Mouse (Mus musculus): ENCODE measurements around the gene Fnbp1. TPM values are rescaled to one million over a fixed set of nuclear protein-coding genes. Genes with fewer than 3 reads are reported as not detected.
A peak's percentile ranks its signal among the peaks of the same experiment; 100 is the strongest.

The Fnbp1 gene
- polyA plus RNA-seq, 1 experiment from 2014 or later = 17.3 TPM

- no peak overlapping the region for H3K27ac ChIP-seq (ENCODE audit: low read depth, low read length)
- no peak overlapping the region for H3K4me3 ChIP-seq (ENCODE audit: low read depth, low read length)
- H3K4me2 ChIP-seq (ENCODE audit: low read depth, low read length, severe bottlenecking) = no peak overlapping the region
- 100% methylated on average over 3 of the region's 3 CpGs for WGBS
- ATAC-seq (replicated peaks; ENCODE audit: low FRiP score) (no peak), DNase-seq (ENCODE audit: low spot score) (no peak)
- no peak overlapping the region for H3K9ac ChIP-seq (ENCODE audit: low read length)
- no peaks in the 10 kb centered on the region; the same call in 1 of the 2 replicates for H3K36me3 ChIP-seq (ENCODE audit: control insufficient read depth, insufficient read depth, low read length)
- H3K27me3 ChIP-seq (ENCODE audit: control insufficient read depth, insufficient read depth, low read length) = no peaks in the 10 kb centered on the region
- H3K4me1 ChIP-seq (replicated peaks; ENCODE audit: control insufficient read depth, insufficient read depth, low read length) = no peaks in the 10 kb centered on the region
- no peaks in the 10 kb centered on the region for H3K9me3 ChIP-seq (ENCODE audit: control insufficient read depth, low read length)
Observed at GRCm38 (mm10) chr2:31040043-31040442, 101.8 kb downstream of the Fnbp1 start.

DNA sequence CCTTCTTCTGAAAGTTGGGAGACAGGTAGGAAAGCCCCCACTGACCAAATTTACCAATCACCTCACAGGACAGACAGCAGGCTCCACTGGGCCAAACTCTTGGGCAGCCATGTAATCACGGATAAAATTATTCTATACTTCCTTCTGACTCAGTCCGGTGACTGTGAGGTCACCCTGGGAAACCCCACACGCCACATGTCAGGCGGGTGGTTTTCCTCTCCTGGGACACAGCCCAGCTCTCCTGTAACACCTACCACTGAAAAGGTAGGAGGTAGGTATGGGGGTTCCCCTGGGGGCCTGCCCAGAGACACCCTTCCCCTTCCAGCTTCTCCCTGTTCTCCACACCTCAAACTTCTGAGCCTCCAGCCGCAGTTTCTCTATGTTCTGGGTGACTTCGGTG is 105.0 kb downstream of the Fnbp1 start:
- no peak overlapping the region for H3K27ac ChIP-seq (ENCODE audit: low read depth, low read length)
- DNase-seq (ENCODE audit: low spot score) = no peak
- no peak for ATAC-seq (replicated peaks; ENCODE audit: low FRiP score)
- H3K4me1 ChIP-seq (replicated peaks; ENCODE audit: control insufficient read depth, insufficient read depth, low read length) = no peaks in the 10 kb centered on the region
- no peaks in the 10 kb centered on the region for H3K27me3 ChIP-seq (ENCODE audit: control insufficient read depth, insufficient read depth, low read length)
- H3K4me3 ChIP-seq (ENCODE audit: low read depth, low read length) = no peak overlapping the region
- H3K9ac ChIP-seq (ENCODE audit: low read length) = no peak overlapping the region
- H3K9me3 ChIP-seq (ENCODE audit: control insufficient read depth, low read length) = no peaks in the 10 kb centered on the region
- peaks cover 3% of the 10 kb centered on the region; the same call in 1 of the 2 replicates for H3K36me3 ChIP-seq (ENCODE audit: control insufficient read depth, insufficient read depth, low read length)
- 94% methylated on average over 6 of the region's 6 CpGs for WGBS
- H3K4me2 ChIP-seq (ENCODE audit: low read depth, low read length, severe bottlenecking) = no peak overlapping the region

DNA sequence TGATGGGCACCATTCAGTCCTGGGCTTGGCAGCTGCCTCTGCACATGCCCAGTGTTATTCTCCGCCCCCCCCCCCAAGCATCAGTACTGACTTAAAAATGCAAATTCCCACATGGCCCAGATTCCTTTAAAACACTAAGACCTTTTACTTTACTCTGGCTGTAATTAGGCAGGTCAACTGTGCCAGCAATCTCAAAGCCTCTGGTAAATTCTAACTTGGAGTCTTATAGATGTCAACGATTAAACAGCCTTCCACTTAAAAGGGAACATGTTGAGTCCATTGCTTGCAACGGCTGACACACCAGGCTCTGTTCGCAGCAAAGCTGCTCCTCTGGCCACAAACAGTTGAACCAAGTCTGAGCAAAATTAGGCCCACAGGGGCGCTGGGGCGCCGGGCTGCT is 109.8 kb downstream of the Fnbp1 start:
- peaks cover 3% of the 10 kb centered on the region; the same call in 1 of the 2 replicates for H3K36me3 ChIP-seq (ENCODE audit: control insufficient read depth, insufficient read depth, low read length)
- WGBS = 92% methylated on average over 7 of the region's 7 CpGs
- no peak for ATAC-seq (replicated peaks; ENCODE audit: low FRiP score)

DNA sequence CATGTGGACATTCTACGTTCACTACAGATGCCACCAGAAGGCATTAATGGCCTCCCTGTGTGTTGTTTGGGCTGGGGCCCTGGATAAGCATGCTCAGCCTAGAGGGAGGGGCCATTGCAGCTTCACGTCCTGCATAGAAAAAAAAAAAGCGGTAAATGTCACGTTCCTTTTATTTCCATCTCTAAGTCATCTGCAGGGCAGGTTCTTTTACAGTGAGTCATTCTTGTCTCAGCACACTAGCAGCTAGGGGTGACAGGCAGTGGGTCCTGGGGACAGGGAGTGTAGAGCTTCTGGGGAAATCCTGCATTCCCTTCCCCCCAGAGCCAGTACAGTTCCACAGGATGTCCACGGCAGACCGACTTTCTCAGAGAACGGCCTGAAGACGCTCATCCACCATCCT is 115.2 kb downstream of the Fnbp1 start:
- Histone ChIP-seq H3K9me3 (ENCODE audit: control insufficient read depth, low read length) (no peaks in the 10 kb centered on the region), H3K36me3 (ENCODE audit: control insufficient read depth, insufficient read depth, low read length) (no peaks in the 10 kb centered on the region; the same call in 1 of the 2 replicates), H3K4me3 (ENCODE audit: low read depth, low read length) (no peak overlapping the region), H3K4me1 (replicated peaks; ENCODE audit: control insufficient read depth, insufficient read depth, low read length) (no peaks in the 10 kb centered on the region), H3K27ac (ENCODE audit: low read depth, low read length) (no peak overlapping the region), H3K9ac (ENCODE audit: low read length) (no peak overlapping the region), H3K4me2 (ENCODE audit: low read depth, low read length, severe bottlenecking) (no peak overlapping the region), H3K27me3 (ENCODE audit: control insufficient read depth, insufficient read depth, low read length) (no peaks in the 10 kb centered on the region)
- ATAC-seq (replicated peaks; ENCODE audit: low FRiP score) (no peak), DNase-seq (ENCODE audit: low spot score) (no peak)
- 81% methylated on average over 8 of the region's 8 CpGs for WGBS

More for the DNA sequence above, 109.8 kb downstream of the Fnbp1 start:
- no peaks in the 10 kb centered on the region for H3K9me3 ChIP-seq (ENCODE audit: control insufficient read depth, low read length)
- no peaks in the 10 kb centered on the region for H3K4me1 ChIP-seq (replicated peaks; ENCODE audit: control insufficient read depth, insufficient read depth, low read length)
- no peak overlapping the region for H3K9ac ChIP-seq (ENCODE audit: low read length)
- no peaks in the 10 kb centered on the region for H3K27me3 ChIP-seq (ENCODE audit: control insufficient read depth, insufficient read depth, low read length)
- no peak overlapping the region for H3K27ac ChIP-seq (ENCODE audit: low read depth, low read length)
- H3K4me3 ChIP-seq (ENCODE audit: low read depth, low read length) = no peak overlapping the region
- no peak overlapping the region for H3K4me2 ChIP-seq (ENCODE audit: low read depth, low read length, severe bottlenecking)
- no peak for DNase-seq (ENCODE audit: low spot score)

- Histone ChIP-seq H3K9ac (ENCODE audit: low read length) (no peak overlapping the region), H3K27me3 (ENCODE audit: control insufficient read depth, insufficient read depth, low read length) (no peaks in the 10 kb centered on the region), H3K27ac (ENCODE audit: low read depth, low read length) (no peak overlapping the region), H3K36me3 (ENCODE audit: control insufficient read depth, insufficient read depth, low read length) (no peaks in the 10 kb centered on the region; the same call in 1 of the 2 replicates), H3K4me3 (ENCODE audit: low read depth, low read length) (no peak overlapping the region), H3K9me3 (ENCODE audit: control insufficient read depth, low read length) (no peaks in the 10 kb centered on the region), H3K4me2 (ENCODE audit: low read depth, low read length, severe bottlenecking) (no peak overlapping the region), H3K4me1 (replicated peaks; ENCODE audit: control insufficient read depth, insufficient read depth, low read length) (no peaks in the 10 kb centered on the region)
- WGBS = 87% methylated on average over 3 of the region's 3 CpGs
- ATAC-seq (replicated peaks; ENCODE audit: low FRiP score) (no peak), DNase-seq (ENCODE audit: low spot score) (no peak)
Observed at GRCm38 (mm10) chr2:31025458-31025857, 116.3 kb downstream of the Fnbp1 start.

DNA sequence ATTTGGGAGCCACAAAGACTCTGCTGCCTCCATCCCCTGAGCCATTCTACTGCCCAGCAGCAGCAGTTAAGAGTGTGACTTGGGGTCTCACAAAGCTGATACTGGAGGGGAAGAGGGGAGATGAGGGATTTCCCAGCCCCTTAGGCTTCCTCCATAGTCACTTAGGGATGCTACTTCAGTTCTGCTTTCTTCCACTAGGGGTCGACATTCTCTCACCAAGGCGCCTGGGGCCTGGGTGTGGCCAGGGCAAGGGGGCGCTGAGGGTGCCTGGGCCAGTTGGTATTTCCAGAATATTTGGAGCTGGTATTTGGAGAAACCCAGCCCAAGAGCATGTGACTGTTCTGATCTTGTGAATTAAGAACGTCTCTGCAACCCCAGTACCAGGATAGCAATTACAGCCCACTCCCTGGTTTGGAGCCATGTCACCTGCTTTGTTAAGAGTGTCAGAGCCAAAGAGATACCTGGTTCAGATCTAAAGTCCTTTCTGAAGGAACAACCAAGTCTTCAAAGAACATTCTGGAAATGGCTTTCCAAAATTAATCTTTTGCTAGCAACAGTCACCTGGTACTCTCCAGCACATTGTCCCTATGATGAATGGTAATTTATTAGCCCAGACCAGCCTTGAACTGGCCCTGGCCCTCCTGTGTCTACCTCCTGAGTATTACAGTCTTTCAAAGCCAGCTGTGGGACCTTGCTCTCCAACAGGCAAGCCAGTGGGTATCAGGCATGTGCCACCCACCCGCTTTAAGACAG is 117.0 kb downstream of the Fnbp1 start:
- peak; percentile 71 for DNase-seq (ENCODE audit: low spot score)
- Histone ChIP-seq H3K4me2 (ENCODE audit: low read depth, low read length, severe bottlenecking) (no peak overlapping the region), H3K4me3 (ENCODE audit: low read depth, low read length) (no peak overlapping the region), H3K9me3 (ENCODE audit: control insufficient read depth, low read length) (no peaks in the 10 kb centered on the region), H3K27ac (ENCODE audit: low read depth, low read length) (no peak overlapping the region), H3K4me1 (replicated peaks; ENCODE audit: control insufficient read depth, insufficient read depth, low read length) (no peaks in the 10 kb centered on the region), H3K9ac (ENCODE audit: low read length) (no peak overlapping the region), H3K36me3 (ENCODE audit: control insufficient read depth, insufficient read depth, low read length) (no peaks in the 10 kb centered on the region; the same call in 1 of the 2 replicates), H3K27me3 (ENCODE audit: control insufficient read depth, insufficient read depth, low read length) (no peaks in the 10 kb centered on the region)
- 29% methylated on average over 5 of the region's 5 CpGs for WGBS
- no peak for ATAC-seq (replicated peaks; ENCODE audit: low FRiP score)

GRCm38 (mm10) chr2:31023940-31024339 is 117.9 kb downstream of the Fnbp1 start:
- H3K9me3 ChIP-seq (ENCODE audit: control insufficient read depth, low read length) = no peaks in the 10 kb centered on the region
- no peaks in the 10 kb centered on the region for H3K4me1 ChIP-seq (replicated peaks; ENCODE audit: control insufficient read depth, insufficient read depth, low read length)
- no peak for ATAC-seq (replicated peaks; ENCODE audit: low FRiP score)
- H3K27ac ChIP-seq (ENCODE audit: low read depth, low read length) = no peak overlapping the region
- H3K9ac ChIP-seq (ENCODE audit: low read length) = no peak overlapping the region
- no peak for DNase-seq (ENCODE audit: low spot score)
- no peaks in the 10 kb centered on the region for H3K27me3 ChIP-seq (ENCODE audit: control insufficient read depth, insufficient read depth, low read length)
- H3K4me3 ChIP-seq (ENCODE audit: low read depth, low read length) = no peak overlapping the region
- 79% methylated on average over 5 of the region's 5 CpGs for WGBS
- H3K4me2 ChIP-seq (ENCODE audit: low read depth, low read length, severe bottlenecking) = no peak overlapping the region
- no peaks in the 10 kb centered on the region; the same call in 1 of the 2 replicates for H3K36me3 ChIP-seq (ENCODE audit: control insufficient read depth, insufficient read depth, low read length)

DNA sequence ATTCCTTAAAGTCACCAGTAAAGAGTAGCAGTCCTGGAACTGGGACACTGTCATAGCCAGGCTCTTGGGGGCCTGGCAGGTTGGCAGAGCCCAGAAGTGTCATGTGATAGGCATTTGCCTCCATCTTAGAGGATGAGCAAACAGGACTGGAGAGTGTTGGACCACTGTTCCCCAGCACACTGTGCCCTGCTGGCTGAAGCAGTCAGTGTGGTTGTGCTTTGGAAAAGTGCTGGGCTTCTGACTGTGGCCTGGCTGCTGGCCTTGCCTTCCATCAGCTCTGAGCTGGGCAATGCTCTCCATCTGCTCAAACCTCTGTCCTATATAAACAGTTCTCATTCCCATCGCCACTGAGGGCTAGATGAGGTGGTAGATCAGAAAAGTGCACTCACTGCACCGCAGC is 121.6 kb downstream of the Fnbp1 start:
- H3K4me1 ChIP-seq (replicated peaks; ENCODE audit: control insufficient read depth, insufficient read depth, low read length) = no peaks in the 10 kb centered on the region
- no peaks in the 10 kb centered on the region for H3K27me3 ChIP-seq (ENCODE audit: control insufficient read depth, insufficient read depth, low read length)
- no peak overlapping the region for H3K27ac ChIP-seq (ENCODE audit: low read depth, low read length)
- H3K9ac ChIP-seq (ENCODE audit: low read length) = no peak overlapping the region
- H3K9me3 ChIP-seq (ENCODE audit: control insufficient read depth, low read length) = no peaks in the 10 kb centered on the region
- WGBS = 83% methylated on average over 2 of the region's 2 CpGs
- H3K4me3 ChIP-seq (ENCODE audit: low read depth, low read length) = no peak overlapping the region
- H3K4me2 ChIP-seq (ENCODE audit: low read depth, low read length, severe bottlenecking) = no peak overlapping the region
- H3K36me3 ChIP-seq (ENCODE audit: control insufficient read depth, insufficient read depth, low read length) = no peaks in the 10 kb centered on the region; the same call in 1 of the 2 replicates
- DNase-seq (ENCODE audit: low spot score) (no peak), ATAC-seq (replicated peaks; ENCODE audit: low FRiP score) (no peak)

DNA sequence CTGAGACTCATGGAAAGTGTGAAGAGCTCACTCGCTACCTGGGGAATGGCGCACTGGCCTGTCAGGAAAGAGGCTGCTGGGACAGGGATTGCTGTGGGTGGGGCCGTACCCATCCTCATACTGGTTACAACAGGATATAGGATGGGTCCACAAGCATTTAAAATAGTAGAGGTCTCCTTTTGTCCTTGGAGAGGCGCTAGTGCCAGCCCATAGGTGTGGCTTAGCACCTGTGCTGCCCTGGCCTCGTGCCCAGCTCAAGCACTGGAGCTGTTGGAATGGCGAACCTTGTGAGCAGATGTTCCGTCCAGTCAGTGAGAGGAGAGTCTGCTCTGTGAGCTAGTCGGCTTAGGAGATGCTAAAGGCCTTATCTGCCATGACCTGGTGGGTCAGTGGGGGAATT is 122.8 kb downstream of the Fnbp1 start:
- no peak overlapping the region for H3K9ac ChIP-seq (ENCODE audit: low read length)
- no peaks in the 10 kb centered on the region for H3K4me1 ChIP-seq (replicated peaks; ENCODE audit: control insufficient read depth, insufficient read depth, low read length)
- no peaks in the 10 kb centered on the region for H3K27me3 ChIP-seq (ENCODE audit: control insufficient read depth, insufficient read depth, low read length)
- no peak overlapping the region for H3K4me2 ChIP-seq (ENCODE audit: low read depth, low read length, severe bottlenecking)
- ATAC-seq (replicated peaks; ENCODE audit: low FRiP score) (no peak), DNase-seq (ENCODE audit: low spot score) (no peak)
- H3K9me3 ChIP-seq (ENCODE audit: control insufficient read depth, low read length) = no peaks in the 10 kb centered on the region
- 93% methylated on average over 8 of the region's 8 CpGs for WGBS
- no peak overlapping the region for H3K4me3 ChIP-seq (ENCODE audit: low read depth, low read length)
- no peak overlapping the region for H3K27ac ChIP-seq (ENCODE audit: low read depth, low read length)
- no peaks in the 10 kb centered on the region; the same call in 1 of the 2 replicates for H3K36me3 ChIP-seq (ENCODE audit: control insufficient read depth, insufficient read depth, low read length)

Data from forebrain, embryonic 11.5 days (tissue).